Mouse (Mus musculus) brain, embryonic 14.5 days (tissue): ENCODE measurements around the gene Omt2b.

Experiments used
- CTCF ChIP-seq: fragments of 200-500 bp; IDR thresholded peaks from 2 replicates; pipeline ENCODE4 v1.5.1; 2012; ENCODE audit warnings: inconsistent platforms, mild to moderate bottlenecking, moderate library complexity, borderline replicate concordance; ENCODE audit not compliant: insufficient read depth, insufficient read length; ENCODE audit errors: extremely low read depth
- POLR2A ChIP-seq: fragments of 200-500 bp; IDR thresholded peaks from 2 replicates; pipeline ENCODE4 v1.6.1; 2012; ENCODE audit warnings: mild to moderate bottlenecking, inconsistent platforms, borderline replicate concordance; ENCODE audit not compliant: poor library complexity, insufficient read depth, insufficient read length, severe bottlenecking; ENCODE audit errors: extremely low read depth

GRCm38 (mm10) chr9:78354665-78355578 is 27.5 kb downstream of the Omt2b start:
- TF ChIP-seq POLR2A: no peak
- no peak for TF ChIP-seq CTCF
